Mouse (Mus musculus): ENCODE measurements around the gene Diexf. TPM values are rescaled to one million over a fixed set of nuclear protein-coding genes. Genes with fewer than 3 reads are reported as not detected.
A peak's percentile ranks its signal among the peaks of the same experiment; 100 is the strongest.

The Diexf gene
- polyA plus RNA-seq, 1 experiment: 76.9 TPM

GRCm38 (mm10) chr1:193086842-193087476, 43.1 kb downstream of the Diexf start:
- Histone ChIP-seq H3K4me3 (ENCODE audit: control insufficient read depth, insufficient read depth, low read length) (no peak overlapping the region), H3K4me1 (replicated peaks; ENCODE audit: control insufficient read depth, insufficient read depth, low read length) (peaks cover 37% of the 10 kb centered on the region), H3K36me3 (ENCODE audit: control insufficient read depth, insufficient read depth, low read length) (no peaks in the 10 kb centered on the region), H3K27me3 (ENCODE audit: control insufficient read depth, insufficient read depth, low read length) (no peaks in the 10 kb centered on the region), H3K27ac (ENCODE audit: control insufficient read depth, insufficient read depth, low read length) (peak overlapping the region; percentile 93)
- no peak for TF ChIP-seq POLR2A (IDR thresholded peaks at IDR 0.05; ENCODE audit: control insufficient read depth, extremely low read depth, insufficient read depth, low read length, poor library complexity)
- TF ChIP-seq CTCF (IDR thresholded peaks at IDR 0.05; ENCODE audit: borderline replicate concordance, control insufficient read depth, extremely low read depth, insufficient read depth, low read length, poor library complexity): no peak
- 75% methylated on average over 9 of the region's 9 CpGs for WGBS
- peak; percentile 29 for DNase-seq

- Histone ChIP-seq H3K4me1 (replicated peaks; ENCODE audit: control insufficient read depth, insufficient read depth, low read length) (peaks cover 43% of the 10 kb centered on the region), H3K27me3 (ENCODE audit: control insufficient read depth, insufficient read depth, low read length) (no peaks in the 10 kb centered on the region), H3K27ac (ENCODE audit: control insufficient read depth, insufficient read depth, low read length) (peak overlapping the region; percentile 93), H3K36me3 (ENCODE audit: control insufficient read depth, insufficient read depth, low read length) (no peaks in the 10 kb centered on the region), H3K4me3 (ENCODE audit: control insufficient read depth, insufficient read depth, low read length) (no peak overlapping the region)
- TF ChIP-seq POLR2A (IDR thresholded peaks at IDR 0.05; ENCODE audit: control insufficient read depth, extremely low read depth, insufficient read depth, low read length, poor library complexity) (no peak), CTCF (IDR thresholded peaks at IDR 0.05; ENCODE audit: borderline replicate concordance, control insufficient read depth, extremely low read depth, insufficient read depth, low read length, poor library complexity) (no peak)
- no peak for DNase-seq
- 92% methylated on average over 4 of the region's 4 CpGs for WGBS
These were observed 43.8 kb downstream of the Diexf start for GRCm38 (mm10) chr1:193086111-193086841.

- no peak overlapping the region for H3K4me3 ChIP-seq (ENCODE audit: control insufficient read depth, insufficient read depth, low read length)
- H3K27ac ChIP-seq (ENCODE audit: control insufficient read depth, insufficient read depth, low read length): no peak overlapping the region
- no peak for TF ChIP-seq POLR2A (IDR thresholded peaks at IDR 0.05; ENCODE audit: control insufficient read depth, extremely low read depth, insufficient read depth, low read length, poor library complexity)
- no peak for TF ChIP-seq CTCF (IDR thresholded peaks at IDR 0.05; ENCODE audit: borderline replicate concordance, control insufficient read depth, extremely low read depth, insufficient read depth, low read length, poor library complexity)
- no peak for DNase-seq
- H3K27me3 ChIP-seq (ENCODE audit: control insufficient read depth, insufficient read depth, low read length): no peaks in the 10 kb centered on the region
- H3K36me3 ChIP-seq (ENCODE audit: control insufficient read depth, insufficient read depth, low read length): no peaks in the 10 kb centered on the region
- peaks cover 45% of the 10 kb centered on the region for H3K4me1 ChIP-seq (replicated peaks; ENCODE audit: control insufficient read depth, insufficient read depth, low read length)
- 86% methylated on average over 5 of the region's 5 CpGs for WGBS
These were observed 44.5 kb downstream of the Diexf start for GRCm38 (mm10) chr1:193085541-193086020.

- DNase-seq: no peak
- Histone ChIP-seq H3K27me3 (ENCODE audit: control insufficient read depth, insufficient read depth, low read length) (no peaks in the 10 kb centered on the region), H3K4me3 (ENCODE audit: control insufficient read depth, insufficient read depth, low read length) (no peak overlapping the region), H3K4me1 (replicated peaks; ENCODE audit: control insufficient read depth, insufficient read depth, low read length) (peaks cover 37% of the 10 kb centered on the region), H3K27ac (ENCODE audit: control insufficient read depth, insufficient read depth, low read length) (no peak overlapping the region), H3K36me3 (ENCODE audit: control insufficient read depth, insufficient read depth, low read length) (no peaks in the 10 kb centered on the region)
- WGBS: 97% methylated on average over 1 of the region's 1 CpGs
- no peak for TF ChIP-seq POLR2A (IDR thresholded peaks at IDR 0.05; ENCODE audit: control insufficient read depth, extremely low read depth, insufficient read depth, low read length, poor library complexity)
- TF ChIP-seq CTCF (IDR thresholded peaks at IDR 0.05; ENCODE audit: borderline replicate concordance, control insufficient read depth, extremely low read depth, insufficient read depth, low read length, poor library complexity): no peak
These were observed 46.1 kb downstream of the Diexf start for GRCm38 (mm10) chr1:193084016-193084415.

- WGBS: 93% methylated on average over 7 of the region's 7 CpGs
- no peak for TF ChIP-seq POLR2A (IDR thresholded peaks at IDR 0.05; ENCODE audit: control insufficient read depth, extremely low read depth, insufficient read depth, low read length, poor library complexity)
- no peak for TF ChIP-seq CTCF (IDR thresholded peaks at IDR 0.05; ENCODE audit: borderline replicate concordance, control insufficient read depth, extremely low read depth, insufficient read depth, low read length, poor library complexity)
- DNase-seq: no peak
- H3K27ac ChIP-seq (ENCODE audit: control insufficient read depth, insufficient read depth, low read length): 0 out of 2 replicates have a peak overlapping the region, but pooled peaks have one; percentile 8
- H3K27me3 ChIP-seq (ENCODE audit: control insufficient read depth, insufficient read depth, low read length): no peaks in the 10 kb centered on the region
- peaks cover 34% of the 10 kb centered on the region for H3K4me1 ChIP-seq (replicated peaks; ENCODE audit: control insufficient read depth, insufficient read depth, low read length)
- no peak overlapping the region for H3K4me3 ChIP-seq (ENCODE audit: control insufficient read depth, insufficient read depth, low read length)
- H3K36me3 ChIP-seq (ENCODE audit: control insufficient read depth, insufficient read depth, low read length): no peaks in the 10 kb centered on the region
These were observed 47.0 kb downstream of the Diexf start for GRCm38 (mm10) chr1:193083051-193083450.

GRCm38 (mm10) chr1:193082311-193082921, 47.7 kb downstream of the Diexf start:
- H3K27ac ChIP-seq (ENCODE audit: control insufficient read depth, insufficient read depth, low read length): peak overlapping the region; percentile 54
- 38% methylated on average over 10 of the region's 10 CpGs for whole genome bisulfite sequencing

More at GRCm38 (mm10) chr1:193082311-193082921, 47.7 kb downstream of the Diexf start:
- Histone ChIP-seq H3K36me3 (ENCODE audit: control insufficient read depth, insufficient read depth, low read length) (no peaks in the 10 kb centered on the region), H3K4me1 (replicated peaks; ENCODE audit: control insufficient read depth, insufficient read depth, low read length) (peaks cover 34% of the 10 kb centered on the region), H3K4me3 (ENCODE audit: control insufficient read depth, insufficient read depth, low read length) (no peak overlapping the region), H3K27me3 (ENCODE audit: control insufficient read depth, insufficient read depth, low read length) (no peaks in the 10 kb centered on the region)
- DNase-seq: peak; percentile 23
- no peak for TF ChIP-seq POLR2A (IDR thresholded peaks at IDR 0.05; ENCODE audit: control insufficient read depth, extremely low read depth, insufficient read depth, low read length, poor library complexity)
- TF ChIP-seq CTCF (IDR thresholded peaks at IDR 0.05; ENCODE audit: borderline replicate concordance, control insufficient read depth, extremely low read depth, insufficient read depth, low read length, poor library complexity): no peak
